Mouse (Mus musculus): ENCODE measurements around the gene 4930579F01Rik. TPM values are rescaled to one million over a fixed set of nuclear protein-coding genes. Genes with fewer than 3 reads are reported as not detected.

The 4930579F01Rik gene
- polyA plus RNA-seq, 1 experiment from 2014 or later, result not detected

GRCm38 (mm10) chr3:138239461-138239860, 45.8 kb upstream of the 4930579F01Rik start:
- no peaks in the 10 kb centered on the region for H3K27me3 ChIP-seq (replicated peaks; ENCODE audit: insufficient read depth, low read length)
- H3K4me1 ChIP-seq (ENCODE audit: insufficient read depth, low read depth, low read length), result no peaks in the 10 kb centered on the region
- H3K9ac ChIP-seq (replicated peaks; ENCODE audit: low read depth), result no peak overlapping the region
- ATAC-seq (no peak), DNase-seq (ENCODE audit: low spot score) (no peak)
- no peaks in the 10 kb centered on the region for H3K9me3 ChIP-seq (ENCODE audit: low read length)
- no peak overlapping the region for H3K4me3 ChIP-seq (ENCODE audit: low read depth, low read length)
- H3K36me3 ChIP-seq (ENCODE audit: insufficient read depth, low read length), result no peaks in the 10 kb centered on the region
- H3K4me2 ChIP-seq (replicated peaks; ENCODE audit: low read depth, low read length), result no peak overlapping the region
- TF ChIP-seq EP300 (IDR thresholded peaks at IDR 0.05), result no peak
- TF ChIP-seq CTCF (IDR thresholded peaks at IDR 0.05), result no peak
- 91% methylated on average over 6 of the region's 6 CpGs for WGBS
- H3K27ac ChIP-seq (ENCODE audit: low read length), result no peak overlapping the region

GRCm38 (mm10) chr3:138238046-138238445, 44.4 kb upstream of the 4930579F01Rik start:
- Histone ChIP-seq H3K36me3 (ENCODE audit: insufficient read depth, low read length) (no peaks in the 10 kb centered on the region), H3K9me3 (ENCODE audit: low read length) (no peaks in the 10 kb centered on the region), H3K27me3 (replicated peaks; ENCODE audit: insufficient read depth, low read length) (no peaks in the 10 kb centered on the region), H3K4me2 (replicated peaks; ENCODE audit: low read depth, low read length) (no peak overlapping the region), H3K27ac (ENCODE audit: low read length) (no peak overlapping the region), H3K9ac (replicated peaks; ENCODE audit: low read depth) (no peak overlapping the region), H3K4me1 (ENCODE audit: insufficient read depth, low read depth, low read length) (no peaks in the 10 kb centered on the region), H3K4me3 (ENCODE audit: low read depth, low read length) (no peak overlapping the region)
- no peak for DNase-seq (ENCODE audit: low spot score)
- ATAC-seq, result no peak
- 83% methylated on average over 10 of the region's 10 CpGs for WGBS
- TF ChIP-seq CTCF (IDR thresholded peaks at IDR 0.05) (no peak), EP300 (IDR thresholded peaks at IDR 0.05) (no peak)

- no peak overlapping the region for H3K4me3 ChIP-seq (ENCODE audit: low read depth, low read length)
Measured at GRCm38 (mm10) chr3:138236546-138237163, 43.0 kb upstream of the 4930579F01Rik start.

GRCm38 (mm10) chr3:138231531-138231930, 37.9 kb upstream of the 4930579F01Rik start:
- H3K4me1 ChIP-seq (ENCODE audit: insufficient read depth, low read depth, low read length), result no peaks in the 10 kb centered on the region
- H3K4me3 ChIP-seq (ENCODE audit: low read depth, low read length), result no peak overlapping the region
- DNase-seq (ENCODE audit: low spot score) (no peak), ATAC-seq (no peak)
- no peak overlapping the region for H3K4me2 ChIP-seq (replicated peaks; ENCODE audit: low read depth, low read length)
- no peak for TF ChIP-seq CTCF (IDR thresholded peaks at IDR 0.05)
- no peak for TF ChIP-seq EP300 (IDR thresholded peaks at IDR 0.05)
- no peaks in the 10 kb centered on the region for H3K36me3 ChIP-seq (ENCODE audit: insufficient read depth, low read length)
- 81% methylated on average over 2 of the region's 2 CpGs for WGBS
- no peaks in the 10 kb centered on the region for H3K27me3 ChIP-seq (replicated peaks; ENCODE audit: insufficient read depth, low read length)
- no peak overlapping the region for H3K27ac ChIP-seq (ENCODE audit: low read length)
- no peak overlapping the region for H3K9ac ChIP-seq (replicated peaks; ENCODE audit: low read depth)
- no peaks in the 10 kb centered on the region for H3K9me3 ChIP-seq (ENCODE audit: low read length)

More at GRCm38 (mm10) chr3:138236546-138237163, 43.0 kb upstream of the 4930579F01Rik start:
- no peak for ATAC-seq
- 31% methylated on average over 11 of the region's 11 CpGs for WGBS
- no peak overlapping the region for H3K27ac ChIP-seq (ENCODE audit: low read length)
- no peak overlapping the region for H3K4me2 ChIP-seq (replicated peaks; ENCODE audit: low read depth, low read length)
- DNase-seq (ENCODE audit: low spot score), result peak; percentile 24
- H3K4me1 ChIP-seq (ENCODE audit: insufficient read depth, low read depth, low read length), result no peaks in the 10 kb centered on the region
- no peak overlapping the region for H3K9ac ChIP-seq (replicated peaks; ENCODE audit: low read depth)
- no peaks in the 10 kb centered on the region for H3K9me3 ChIP-seq (ENCODE audit: low read length)
- TF ChIP-seq CTCF (IDR thresholded peaks at IDR 0.05) (no peak), EP300 (IDR thresholded peaks at IDR 0.05) (no peak)
- H3K27me3 ChIP-seq (replicated peaks; ENCODE audit: insufficient read depth, low read length), result no peaks in the 10 kb centered on the region
- no peaks in the 10 kb centered on the region for H3K36me3 ChIP-seq (ENCODE audit: insufficient read depth, low read length)

- Histone ChIP-seq H3K9ac (replicated peaks; ENCODE audit: low read depth) (no peak overlapping the region), H3K4me2 (replicated peaks; ENCODE audit: low read depth, low read length) (no peak overlapping the region), H3K36me3 (ENCODE audit: insufficient read depth, low read length) (no peaks in the 10 kb centered on the region), H3K9me3 (ENCODE audit: low read length) (no peaks in the 10 kb centered on the region), H3K4me3 (ENCODE audit: low read depth, low read length) (no peak overlapping the region), H3K27ac (ENCODE audit: low read length) (no peak overlapping the region), H3K27me3 (replicated peaks; ENCODE audit: insufficient read depth, low read length) (no peaks in the 10 kb centered on the region), H3K4me1 (ENCODE audit: insufficient read depth, low read depth, low read length) (no peaks in the 10 kb centered on the region)
- no peak for DNase-seq (ENCODE audit: low spot score)
- 83% methylated on average over 3 of the region's 3 CpGs for WGBS
- TF ChIP-seq EP300 (IDR thresholded peaks at IDR 0.05) (no peak), CTCF (IDR thresholded peaks at IDR 0.05) (no peak)
- ATAC-seq, result no peak
Measured at GRCm38 (mm10) chr3:138230266-138230665, 36.6 kb upstream of the 4930579F01Rik start.

- no peaks in the 10 kb centered on the region for H3K27me3 ChIP-seq (replicated peaks; ENCODE audit: insufficient read depth, low read length)
- ATAC-seq (no peak), DNase-seq (ENCODE audit: low spot score) (no peak)
- no peak overlapping the region for H3K9ac ChIP-seq (replicated peaks; ENCODE audit: low read depth)
- TF ChIP-seq CTCF (IDR thresholded peaks at IDR 0.05) (no peak), EP300 (IDR thresholded peaks at IDR 0.05) (no peak)
- H3K9me3 ChIP-seq (ENCODE audit: low read length), result no peaks in the 10 kb centered on the region
- no peaks in the 10 kb centered on the region for H3K36me3 ChIP-seq (ENCODE audit: insufficient read depth, low read length)
- 76% methylated on average over 1 of the region's 1 CpGs for WGBS
- H3K4me1 ChIP-seq (ENCODE audit: insufficient read depth, low read depth, low read length), result no peaks in the 10 kb centered on the region
- no peak overlapping the region for H3K4me3 ChIP-seq (ENCODE audit: low read depth, low read length)
- no peak overlapping the region for H3K27ac ChIP-seq (ENCODE audit: low read length)
- no peak overlapping the region for H3K4me2 ChIP-seq (replicated peaks; ENCODE audit: low read depth, low read length)
Measured at GRCm38 (mm10) chr3:138229448-138229847, 35.8 kb upstream of the 4930579F01Rik start.

All from lung, postnatal 0 days (tissue).